Mouse (Mus musculus) limb, embryonic 14.5 days (tissue): ENCODE measurements around the gene Rbm6. TPM values are rescaled to one million over a fixed set of nuclear protein-coding genes. Genes with fewer than 3 reads are reported as not detected.

Source experiments
- ATAC-seq: fragments of 200-750 bp; cut with Nextera tagmentation; 2 replicates; pipeline ENCODE4 v1.8.0; 2017; ENCODE audit warnings: low read depth, moderate number of reproducible peaks, moderate TSS enrichment; ENCODE audit not compliant: low FRiP score
- DNase-seq: peaks from one replicate; pipeline ENCODE4 v3.0.0-alpha.2; 2015; ENCODE audit warnings: low spot score
- H3K27ac ChIP-seq: fragments of 300-500 bp; sonication (generic); replicated peaks from 2 replicates; pipeline ENCODE4 v1.5.1; 2014; ENCODE audit warnings: low read depth, mild to moderate bottlenecking, low read length, moderate library complexity, mixed read lengths
- H3K27me3 ChIP-seq: fragments of 300-500 bp; sonication (generic); 2 replicates; pipeline ENCODE4 v1.6.1; 2014; ENCODE audit warnings: low read length, mixed read lengths; ENCODE audit not compliant: control insufficient read depth, insufficient read depth
- H3K36me3 ChIP-seq: fragments of 300-500 bp; sonication (generic); 2 replicates; pipeline ENCODE4 v1.6.1; 2014; ENCODE audit warnings: mild to moderate bottlenecking, low read length, moderate library complexity, mixed read lengths; ENCODE audit not compliant: control insufficient read depth, insufficient read depth
- H3K4me1 ChIP-seq: fragments of 300-500 bp; sonication (generic); 2 replicates; pipeline ENCODE4 v1.6.1; 2014; ENCODE audit warnings: antibody characterized with exemption, low read length, mixed read lengths; ENCODE audit not compliant: control insufficient read depth, insufficient read depth
- H3K4me2 ChIP-seq: fragments of 300-500 bp; sonication (generic); replicated peaks from 2 replicates; pipeline ENCODE4 v1.6.1; 2014; ENCODE audit warnings: low read depth, mild to moderate bottlenecking, low read length, moderate library complexity; ENCODE audit not compliant: severe bottlenecking
- H3K4me3 ChIP-seq: fragments of 300-500 bp; sonication (generic); replicated peaks from 2 replicates; pipeline ENCODE4 v1.5.1; 2014; ENCODE audit warnings: low read length
- H3K9ac ChIP-seq: fragments of 300-500 bp; sonication (generic); 2 replicates; pipeline ENCODE4 v1.6.1; 2014; ENCODE audit warnings: mild to moderate bottlenecking, low read depth, low read length, moderate library complexity; ENCODE audit not compliant: severe bottlenecking
- H3K9me3 ChIP-seq: fragments of 300-500 bp; sonication (generic); 2 replicates; pipeline ENCODE4 v1.6.1; 2016; ENCODE audit warnings: low read length; ENCODE audit not compliant: control insufficient read depth
- POLR2A ChIP-seq: fragments of 200-500 bp; IDR thresholded peaks from 2 replicates; pipeline ENCODE4 v1.8.0; 2012; ENCODE audit warnings: inconsistent platforms, mild to moderate bottlenecking, moderate library complexity, borderline replicate concordance; ENCODE audit not compliant: insufficient read depth, insufficient read length; ENCODE audit errors: extremely low read depth
- WGBS: fragments of 180-500 bp; shearing (Covaris S2); extraction: QIAGEN DNeasy Blood & Tissue Kit; methylation state at CpG from one replicate; pipeline ENCODE4 v1.1.7; 2014; 5-methylcytosine and 5-hydroxymethylcytosine counted together
- polyA plus RNA-seq, 2 experiments: library from polyadenylated mRNA; depleted of rRNA in 1 of 2; stranded (reverse) in 1 of 2; unstranded in 1 of 2; fragments of >200 nt; fragmentation: Nextera tagmentation in 1 of 2; extraction: Ambion mirVana in 1 of 2; gene quantifications; 2 replicates each; pipeline versions ENCODE4 v1.2.1 to v1.2.3; 2012 to 2014

Rbm6 gene
- polyA plus RNA-seq, 2 experiments = 56.1 to 68.2 TPM

GRCm38 (mm10) chr9:107872350-107873098 is 513 bp downstream of the Rbm6 start:
- Histone ChIP-seq H3K4me3 (peak overlapping the region; percentile 97), H3K36me3 (peaks cover 8% of the 10 kb centered on the region; the same call in 1 of the 2 replicates), H3K9me3 (no peaks in the 10 kb centered on the region), H3K27me3 (no peaks in the 10 kb centered on the region), H3K27ac (peak overlapping the region; percentile 94), H3K4me2 (peak overlapping the region; percentile 68), H3K9ac (peak overlapping the region; percentile 99), H3K4me1 (peaks cover 12% of the 10 kb centered on the region)
- peak; percentile 100 for ATAC-seq
- TF ChIP-seq POLR2A = peak; percentile 95
- peak; percentile 95 for DNase-seq
- WGBS = under 1% methylated on average over 75 of the region's 80 CpGs

- WGBS = 98% methylated on average over 2 of the region's 2 CpGs
- TF ChIP-seq POLR2A = no peak
- Histone ChIP-seq H3K27ac (no peak overlapping the region), H3K4me2 (no peak overlapping the region), H3K36me3 (peaks cover 24% of the 10 kb centered on the region; the same call in 1 of the 2 replicates), H3K4me3 (no peak overlapping the region), H3K9ac (no peak overlapping the region), H3K4me1 (0 out of 2 replicates have a peak, but pooled peaks cover under 1% of the 10 kb centered on the region), H3K27me3 (no peaks in the 10 kb centered on the region), H3K9me3 (no peaks in the 10 kb centered on the region)
- no peak for DNase-seq
- no peak for ATAC-seq
These were observed 7.0 kb downstream of the Rbm6 start for GRCm38 (mm10) chr9:107866081-107866480.

DNA sequence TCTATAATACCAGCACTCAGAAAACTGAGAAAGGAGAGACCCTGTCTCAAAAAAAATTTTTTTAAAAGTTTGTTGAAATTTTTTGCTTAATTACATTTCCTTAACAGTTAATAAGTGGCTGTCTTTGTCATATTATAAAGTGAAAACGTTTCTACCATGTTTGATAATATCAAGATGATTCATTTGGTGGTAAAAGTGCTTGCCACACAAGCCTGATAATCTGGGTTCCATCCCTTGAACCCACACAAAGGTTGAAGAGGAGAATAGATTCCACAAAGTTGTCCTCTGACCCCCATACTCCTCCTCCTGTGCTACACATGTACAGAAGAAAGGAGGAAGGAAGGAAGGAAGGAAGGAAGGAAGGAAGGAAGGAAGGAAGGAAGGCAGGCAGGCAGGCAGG is 8.5 kb downstream of the Rbm6 start:
- no peaks in the 10 kb centered on the region for H3K4me1 ChIP-seq
- H3K9ac ChIP-seq = no peak overlapping the region
- H3K36me3 ChIP-seq = peaks cover 23% of the 10 kb centered on the region
- DNase-seq (no peak), ATAC-seq (no peak)
- H3K27ac ChIP-seq = no peak overlapping the region
- WGBS = 70% methylated on average over 1 of the region's 1 CpGs
- H3K4me2 ChIP-seq = no peak overlapping the region
- TF ChIP-seq POLR2A = no peak
- H3K27me3 ChIP-seq = no peaks in the 10 kb centered on the region
- H3K9me3 ChIP-seq = no peaks in the 10 kb centered on the region
- no peak overlapping the region for H3K4me3 ChIP-seq

- DNase-seq (no peak), ATAC-seq (no peak)
- Histone ChIP-seq H3K27ac (no peak overlapping the region), H3K9ac (no peak overlapping the region), H3K4me2 (no peak overlapping the region), H3K4me1 (no peaks in the 10 kb centered on the region), H3K27me3 (no peaks in the 10 kb centered on the region), H3K36me3 (peaks cover 32% of the 10 kb centered on the region), H3K9me3 (no peaks in the 10 kb centered on the region), H3K4me3 (no peak overlapping the region)
- 97% methylated on average over 3 of the region's 3 CpGs for WGBS
- no peak for TF ChIP-seq POLR2A
These were observed 14.7 kb downstream of the Rbm6 start for GRCm38 (mm10) chr9:107858343-107858742.

DNA sequence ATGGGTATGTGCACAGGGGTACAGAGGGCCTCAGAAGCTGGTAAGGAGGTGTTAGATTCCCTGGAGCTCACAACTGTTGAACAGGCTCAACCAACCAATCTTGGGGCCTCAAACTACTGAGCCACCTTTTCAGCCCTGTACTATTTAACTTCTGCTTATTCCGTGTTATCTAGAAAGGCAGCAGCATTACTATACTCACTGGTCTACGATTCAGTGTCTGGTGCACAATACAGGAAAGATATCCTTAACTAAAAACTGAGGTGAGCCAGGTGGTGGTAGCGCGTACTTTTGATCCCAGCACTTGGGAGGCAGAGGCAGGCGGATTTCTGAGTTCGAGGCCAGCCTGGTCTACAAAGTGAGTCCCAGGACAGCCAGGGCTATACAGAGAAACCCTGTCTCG is 24.1 kb downstream of the Rbm6 start:
- no peaks in the 10 kb centered on the region for H3K9me3 ChIP-seq
- no peak overlapping the region for H3K4me3 ChIP-seq
- H3K27ac ChIP-seq = no peak overlapping the region
- H3K4me2 ChIP-seq = no peak overlapping the region
- no peak for ATAC-seq
- no peaks in the 10 kb centered on the region for H3K27me3 ChIP-seq
- no peak for DNase-seq
- H3K9ac ChIP-seq = no peak overlapping the region
- peaks cover 62% of the 10 kb centered on the region for H3K36me3 ChIP-seq
- 96% methylated on average over 7 of the region's 7 CpGs for WGBS
- no peak for TF ChIP-seq POLR2A
- H3K4me1 ChIP-seq = no peaks in the 10 kb centered on the region
